Mouse (Mus musculus) mesoderm, embryonic 11.5 days (tissue): ENCODE results near the gene Nova1.

ENCODE experiments used
- DNase-seq: peaks from one replicate; pipeline ENCODE4 v3.0.0-alpha.2; 2012; ENCODE audit warnings: low read depth, low spot score

The Nova1 gene

GRCm38 (mm10) chr12:46676341-46676740 is 142.4 kb downstream of the Nova1 start:
- no peak for DNase-seq

- no peak for DNase-seq
These were observed 152.0 kb downstream of the Nova1 start for GRCm38 (mm10) chr12:46666706-46667105.

- no peak for DNase-seq
These were observed 172.6 kb downstream of the Nova1 start for GRCm38 (mm10) chr12:46646139-46646611.

GRCm38 (mm10) chr12:46645365-46645962 is 173.3 kb downstream of the Nova1 start:
- DNase-seq = no peak
